Mouse (Mus musculus): ENCODE results near the gene Fez2. TPM values are rescaled to one million over a fixed set of nuclear protein-coding genes. Genes with fewer than 3 reads are reported as not detected.

The Fez2 gene
- 17.3 and 20.3 TPM in 2 replicates for polyA plus RNA-seq (2015; fragmentation: Nextera tagmentation; extraction: Ambion mirVana)

GRCm38 (mm10) chr17:78417381-78418281 is at the start of gene Fez2:
TSS of gene Fez2 (minus strand) at chr17:78418152.
- no peaks in the 10 kb centered on the region for H3K27me3 ChIP-seq (ENCODE audit: insufficient read depth, low read length)
- under 1% methylated on average over 49 of the region's 67 CpGs for WGBS (ENCODE audit: insufficient replicate concordance)
- peak within 1 kb of the TSS; percentile 87 for H3K9ac ChIP-seq (replicated peaks)

GRCm38 (mm10) chr17:78465500-78465899 is 47.5 kb upstream of the Fez2 start:
- Histone ChIP-seq H3K36me3 (replicated peaks; ENCODE audit: insufficient read depth, low read length) (no peaks in the 10 kb centered on the region), H3K4me2 (ENCODE audit: low read depth, low read length) (no peak overlapping the region), H3K4me3 (ENCODE audit: low read depth, low read length) (no peak overlapping the region), H3K27me3 (ENCODE audit: insufficient read depth, low read length) (no peaks in the 10 kb centered on the region), H3K27ac (ENCODE audit: low read depth) (no peak overlapping the region), H3K9ac (replicated peaks) (no peak overlapping the region), H3K4me1 (ENCODE audit: insufficient read depth) (no peaks in the 10 kb centered on the region), H3K9me3 (ENCODE audit: low read length) (no peaks in the 10 kb centered on the region)
- DNase-seq (no peak), ATAC-seq (no peak)
- 86% methylated on average over 8 of the region's 8 CpGs for WGBS (ENCODE audit: insufficient replicate concordance)
- TF ChIP-seq CTCF (IDR thresholded peaks at IDR 0.05; ENCODE audit: low read depth), result no peak
- no peak for TF ChIP-seq EP300 (IDR thresholded peaks at IDR 0.05; ENCODE audit: low read depth)

More at GRCm38 (mm10) chr17:78417381-78418281, at the start of gene Fez2:
- H3K9me3 ChIP-seq (ENCODE audit: low read length), result no peaks in the 10 kb centered on the region
- peaks cover 21% of the 10 kb centered on the region for H3K4me1 ChIP-seq (ENCODE audit: insufficient read depth)
- H3K4me3 ChIP-seq (ENCODE audit: low read depth, low read length), result peak within 1 kb of the TSS; percentile 89
- peaks cover 2% of the 10 kb centered on the region; the same call in 1 of the 2 replicates for H3K36me3 ChIP-seq (replicated peaks; ENCODE audit: insufficient read depth, low read length)
- peak; percentile 96 for DNase-seq
- peak; percentile 97 for ATAC-seq
- TF ChIP-seq EP300 (IDR thresholded peaks at IDR 0.05; ENCODE audit: low read depth), result no peak
- TF ChIP-seq CTCF (IDR thresholded peaks at IDR 0.05; ENCODE audit: low read depth), result no peak
- H3K27ac ChIP-seq (ENCODE audit: low read depth), result peak within 1 kb of the TSS; percentile 98
- H3K4me2 ChIP-seq (ENCODE audit: low read depth, low read length), result peak within 1 kb of the TSS; percentile 86

GRCm38 (mm10) chr17:78465071-78465470 is 47.1 kb upstream of the Fez2 start:
- no peaks in the 10 kb centered on the region for H3K9me3 ChIP-seq (ENCODE audit: low read length)
- H3K9ac ChIP-seq (replicated peaks), result no peak overlapping the region
- H3K27ac ChIP-seq (ENCODE audit: low read depth), result no peak overlapping the region
- H3K27me3 ChIP-seq (ENCODE audit: insufficient read depth, low read length), result no peaks in the 10 kb centered on the region
- ATAC-seq (no peak), DNase-seq (no peak)
- H3K4me2 ChIP-seq (ENCODE audit: low read depth, low read length), result no peak overlapping the region
- H3K4me1 ChIP-seq (ENCODE audit: insufficient read depth), result no peaks in the 10 kb centered on the region
- no peaks in the 10 kb centered on the region for H3K36me3 ChIP-seq (replicated peaks; ENCODE audit: insufficient read depth, low read length)
- TF ChIP-seq EP300 (IDR thresholded peaks at IDR 0.05; ENCODE audit: low read depth), result no peak
- TF ChIP-seq CTCF (IDR thresholded peaks at IDR 0.05; ENCODE audit: low read depth), result no peak
- H3K4me3 ChIP-seq (ENCODE audit: low read depth, low read length), result no peak overlapping the region
- WGBS (ENCODE audit: insufficient replicate concordance), result 73% methylated on average over 3 of the region's 3 CpGs

- Histone ChIP-seq H3K4me1 (ENCODE audit: insufficient read depth) (no peaks in the 10 kb centered on the region), H3K27ac (ENCODE audit: low read depth) (no peak overlapping the region), H3K9me3 (ENCODE audit: low read length) (no peaks in the 10 kb centered on the region), H3K9ac (replicated peaks) (no peak overlapping the region), H3K4me3 (ENCODE audit: low read depth, low read length) (no peak overlapping the region), H3K27me3 (ENCODE audit: insufficient read depth, low read length) (no peaks in the 10 kb centered on the region), H3K4me2 (ENCODE audit: low read depth, low read length) (no peak overlapping the region), H3K36me3 (replicated peaks; ENCODE audit: insufficient read depth, low read length) (no peaks in the 10 kb centered on the region)
- peak; percentile 32; the same call in 1 of the 2 replicates for TF ChIP-seq CTCF (IDR thresholded peaks at IDR 0.05; ENCODE audit: low read depth)
- no peak for TF ChIP-seq EP300 (IDR thresholded peaks at IDR 0.05; ENCODE audit: low read depth)
- ATAC-seq (no peak), DNase-seq (no peak)
- WGBS (ENCODE audit: insufficient replicate concordance), result 75% methylated on average over 8 of the region's 8 CpGs
These were observed 42.2 kb upstream of the Fez2 start for GRCm38 (mm10) chr17:78460140-78460539.

- WGBS (ENCODE audit: insufficient replicate concordance), result 78% methylated on average over 9 of the region's 9 CpGs
- no peaks in the 10 kb centered on the region for H3K27me3 ChIP-seq (ENCODE audit: insufficient read depth, low read length)
- no peak for ATAC-seq
- no peak for TF ChIP-seq CTCF (IDR thresholded peaks at IDR 0.05; ENCODE audit: low read depth)
- no peak for TF ChIP-seq EP300 (IDR thresholded peaks at IDR 0.05; ENCODE audit: low read depth)
- no peak overlapping the region for H3K4me3 ChIP-seq (ENCODE audit: low read depth, low read length)
- no peaks in the 10 kb centered on the region for H3K36me3 ChIP-seq (replicated peaks; ENCODE audit: insufficient read depth, low read length)
- no peak overlapping the region for H3K27ac ChIP-seq (ENCODE audit: low read depth)
- no peaks in the 10 kb centered on the region for H3K9me3 ChIP-seq (ENCODE audit: low read length)
- H3K4me1 ChIP-seq (ENCODE audit: insufficient read depth), result no peaks in the 10 kb centered on the region
- no peak for DNase-seq
- H3K4me2 ChIP-seq (ENCODE audit: low read depth, low read length), result no peak overlapping the region
- H3K9ac ChIP-seq (replicated peaks), result no peak overlapping the region
These were observed 37.6 kb upstream of the Fez2 start for GRCm38 (mm10) chr17:78455556-78455955.

- no peaks in the 10 kb centered on the region for H3K27me3 ChIP-seq (ENCODE audit: insufficient read depth, low read length)
- no peaks in the 10 kb centered on the region for H3K4me1 ChIP-seq (ENCODE audit: insufficient read depth)
- no peak overlapping the region for H3K4me2 ChIP-seq (ENCODE audit: low read depth, low read length)
- H3K27ac ChIP-seq (ENCODE audit: low read depth), result no peak overlapping the region
- DNase-seq (peak; percentile 85), ATAC-seq (peak; percentile 48; the same call in 1 of the 2 replicates)
- no peak overlapping the region for H3K4me3 ChIP-seq (ENCODE audit: low read depth, low read length)
- no peaks in the 10 kb centered on the region for H3K9me3 ChIP-seq (ENCODE audit: low read length)
- TF ChIP-seq CTCF (IDR thresholded peaks at IDR 0.05; ENCODE audit: low read depth) (peak; percentile 97), EP300 (IDR thresholded peaks at IDR 0.05; ENCODE audit: low read depth) (no peak)
- WGBS (ENCODE audit: insufficient replicate concordance), result 28% methylated on average over 11 of the region's 11 CpGs
- no peaks in the 10 kb centered on the region for H3K36me3 ChIP-seq (replicated peaks; ENCODE audit: insufficient read depth, low read length)
- H3K9ac ChIP-seq (replicated peaks), result no peak overlapping the region
These were observed 37.2 kb upstream of the Fez2 start for GRCm38 (mm10) chr17:78455114-78455513.

All from liver, postnatal 0 days (tissue).